Mouse (Mus musculus) bone marrow macrophage, adult 2 months (primary cell): ENCODE measurements around the gene Fbxo21.

Source experiments
- CTCF ChIP-seq: IDR thresholded peaks from 2 replicates; pipeline ENCODE4 v1.5.1; 2012; ENCODE audit warnings: low read depth, mild to moderate bottlenecking, low read length, moderate library complexity
- POLR2A ChIP-seq: IDR thresholded peaks from 2 replicates; pipeline ENCODE4 v1.6.1; 2012; ENCODE audit warnings: mild to moderate bottlenecking, low read depth, low read length, borderline replicate concordance

GRCm38 (mm10) chr5:117949393-117949792 is 27.1 kb upstream of the Fbxo21 start:
- TF ChIP-seq CTCF (no peak), POLR2A (no peak)
